Mouse (Mus musculus): ENCODE measurements around the gene 1810055G02Rik.

Gene 1810055G02Rik

GRCm38 (mm10) chr19:3708078-3709012, at the start of gene 1810055G02Rik:
Gene 1810055G02Rik, plus strand, starts transcription at chr19:3708293.
- DNase-seq: peak; percentile 99

DNA sequence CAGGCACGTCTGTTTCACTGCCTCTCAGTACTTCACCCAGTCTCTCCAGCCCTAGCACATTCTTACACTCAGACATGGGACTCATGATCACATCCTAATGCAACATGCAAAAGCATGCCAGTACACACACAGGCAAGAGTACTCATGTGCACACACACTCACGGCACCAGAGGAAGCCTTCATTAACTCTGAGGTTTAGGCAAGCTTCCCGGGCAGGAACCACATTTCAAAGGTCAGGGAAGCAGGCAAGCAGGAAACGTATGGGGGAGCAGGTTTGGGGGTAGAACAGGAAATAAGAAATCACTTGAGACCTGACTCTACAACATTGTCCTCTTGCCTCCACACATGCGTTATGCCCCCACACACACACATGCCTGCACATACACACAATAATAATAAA, 42.6 kb upstream of the 1810055G02Rik start:
- DNase-seq: no peak

DNA sequence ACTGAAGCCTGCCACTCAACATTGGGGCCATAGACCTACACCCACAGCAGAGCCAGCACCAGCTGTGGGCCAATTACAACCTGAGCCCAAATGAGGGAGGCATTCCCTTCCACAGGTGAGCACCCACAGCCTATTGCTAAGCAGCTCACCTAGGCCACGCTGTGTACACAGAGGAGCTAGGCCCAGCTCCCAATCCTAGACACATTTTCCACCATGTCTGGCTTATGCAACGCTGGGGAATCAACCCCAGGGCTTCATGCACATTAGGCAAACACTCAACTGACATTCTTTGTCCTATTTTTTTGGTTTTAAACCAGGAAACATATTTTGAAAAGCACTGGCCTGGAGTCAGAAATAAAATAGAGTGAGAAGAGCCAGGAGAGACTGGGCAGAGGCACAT, 41.5 kb upstream of the 1810055G02Rik start:
- DNase-seq: no peak

DNA sequence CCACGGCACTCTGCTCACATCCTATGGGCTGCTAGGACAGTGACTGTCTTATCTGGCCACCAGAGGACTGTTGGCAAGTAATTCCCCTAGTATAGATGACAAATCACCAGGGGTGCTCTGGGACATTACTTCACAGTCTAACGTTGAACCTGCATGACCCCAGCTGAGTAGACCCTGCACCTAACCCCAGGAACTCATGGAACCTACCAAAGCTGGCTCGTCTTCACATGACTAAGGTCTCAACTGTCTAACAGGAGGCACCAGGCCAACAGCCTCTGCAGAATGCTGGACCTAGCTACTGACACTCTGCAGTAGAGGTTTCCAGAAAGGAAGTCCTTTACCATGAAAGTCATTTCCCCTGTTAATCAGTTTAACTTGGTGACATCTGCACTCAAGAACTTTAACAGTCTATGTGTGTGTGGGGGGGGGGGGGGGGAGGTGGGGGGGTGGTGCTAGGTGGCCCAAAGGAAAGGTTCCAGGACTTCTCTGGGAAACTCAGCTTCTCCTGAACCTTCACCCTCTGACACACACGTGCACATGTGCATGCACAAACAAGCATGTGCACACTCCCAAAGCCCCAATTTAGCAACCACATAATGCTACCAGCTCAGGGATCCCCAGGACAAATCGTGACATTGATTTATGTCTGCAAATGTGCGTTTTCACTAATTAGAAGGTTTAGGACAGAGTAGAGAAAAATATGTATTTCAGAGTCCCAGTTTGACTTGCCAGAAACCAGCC, 40.8 kb upstream of the 1810055G02Rik start:
- DNase-seq: no peak

GRCm38 (mm10) chr19:3667979-3668378, 40.1 kb upstream of the 1810055G02Rik start:
- DNase-seq: no peak

DNA sequence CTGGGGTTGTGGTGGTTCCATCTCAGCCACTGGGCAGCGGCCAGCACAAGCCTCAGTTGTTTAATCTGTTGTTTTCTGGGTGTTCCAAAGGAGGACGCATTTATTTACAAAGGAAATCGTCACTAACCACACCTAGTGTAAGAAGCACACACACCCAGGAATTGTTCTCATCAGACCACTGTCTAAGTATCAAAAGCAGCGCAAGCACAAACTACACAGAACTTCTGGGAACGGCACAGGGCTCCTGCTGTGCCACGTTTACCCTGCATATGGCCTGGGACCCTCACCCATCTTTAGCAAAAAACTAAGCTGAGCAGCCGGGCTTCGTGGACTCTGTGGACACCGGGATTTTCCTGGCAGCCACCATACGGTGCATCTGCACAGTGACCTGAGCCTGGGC, 39.5 kb upstream of the 1810055G02Rik start:
- DNase-seq: peak in 1 of 2 experiments; percentile 21

DNA sequence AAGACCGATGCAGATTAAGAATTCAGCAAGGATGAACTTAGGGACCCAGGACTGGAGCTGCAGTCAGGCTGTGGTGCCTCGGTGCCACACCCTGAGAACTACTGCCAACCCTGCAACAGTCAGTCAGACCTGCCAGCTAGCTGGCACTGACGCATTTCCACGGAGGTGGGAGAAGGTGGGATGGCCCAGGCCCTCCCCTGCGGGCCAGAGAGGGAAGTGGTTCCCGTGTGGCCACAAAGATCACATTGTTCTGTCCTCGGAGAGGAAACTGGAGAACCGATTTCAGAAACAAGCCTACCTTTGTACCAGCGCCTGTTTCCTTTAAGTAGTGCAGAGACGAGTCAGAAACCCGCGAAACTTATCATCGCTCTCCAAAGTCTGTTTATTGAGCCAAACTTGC, 39.0 kb upstream of the 1810055G02Rik start:
- peak in 1 of 2 experiments; percentile 40 for DNase-seq

DNA sequence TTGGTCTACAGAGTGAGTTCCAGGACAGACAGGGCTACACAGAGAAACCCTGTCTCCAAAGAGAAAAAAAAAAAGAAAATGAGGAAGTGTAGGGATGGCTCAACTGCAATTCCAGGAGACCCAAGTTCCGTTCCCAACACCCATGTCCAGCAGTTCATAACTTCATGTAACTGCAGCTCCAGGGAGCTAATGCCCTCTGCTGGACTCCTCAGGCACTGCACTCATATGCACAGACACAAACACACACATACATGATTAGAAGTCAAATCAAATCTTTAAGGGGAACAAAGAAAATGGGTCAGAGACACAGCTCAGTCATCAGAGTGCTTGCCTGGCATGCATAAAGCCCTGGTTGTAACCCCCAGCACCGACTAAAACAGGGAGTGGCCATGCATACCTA, 34.9 kb upstream of the 1810055G02Rik start:
- DNase-seq: no peak

GRCm38 (mm10) chr19:3674122-3674855, 33.8 kb upstream of the 1810055G02Rik start:
- no peak for DNase-seq

DNA sequence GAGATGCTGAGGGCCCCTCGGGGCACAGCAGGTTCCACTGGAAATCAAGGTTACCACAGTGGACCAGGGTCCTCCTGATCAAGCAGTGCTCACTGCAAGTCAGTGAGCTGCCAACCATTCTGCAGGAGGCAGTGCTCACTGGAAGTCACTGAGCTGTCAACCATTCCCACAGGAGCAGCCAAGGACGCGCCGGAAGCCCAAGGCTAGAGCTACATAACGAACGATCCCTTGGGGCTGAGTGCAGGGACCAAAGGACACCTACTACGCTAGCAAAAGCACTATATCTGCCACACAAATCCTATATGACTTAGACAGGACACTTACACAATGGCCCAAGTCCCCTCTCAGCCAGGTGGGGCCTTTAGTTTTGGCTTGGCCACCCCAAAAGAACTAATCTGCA, 27.4 kb upstream of the 1810055G02Rik start:
- no peak for DNase-seq

GRCm38 (mm10) chr19:3681310-3681934, 26.7 kb upstream of the 1810055G02Rik start:
- peak; percentile 82 to 90 for DNase-seq

DNA sequence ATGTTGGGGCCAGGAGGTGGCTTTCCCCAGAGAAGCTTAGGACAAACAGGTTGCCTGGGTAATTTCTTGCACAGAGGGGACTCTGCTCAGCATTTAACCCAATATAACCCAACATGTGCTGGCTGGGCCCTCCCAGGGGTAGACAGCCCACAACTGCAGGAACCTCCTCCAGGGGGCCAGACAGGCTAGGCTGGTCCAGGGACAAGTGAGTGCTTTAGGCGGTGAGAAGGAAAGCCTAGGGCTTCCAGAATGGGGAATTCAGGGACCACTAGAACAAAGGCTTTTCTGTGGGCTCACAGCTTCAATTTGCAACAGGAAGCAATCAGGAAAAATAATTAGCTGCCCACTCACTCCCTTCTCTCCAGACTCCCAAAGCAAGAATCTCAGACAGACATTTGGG, 23.7 kb upstream of the 1810055G02Rik start:
- no peak for DNase-seq

DNA sequence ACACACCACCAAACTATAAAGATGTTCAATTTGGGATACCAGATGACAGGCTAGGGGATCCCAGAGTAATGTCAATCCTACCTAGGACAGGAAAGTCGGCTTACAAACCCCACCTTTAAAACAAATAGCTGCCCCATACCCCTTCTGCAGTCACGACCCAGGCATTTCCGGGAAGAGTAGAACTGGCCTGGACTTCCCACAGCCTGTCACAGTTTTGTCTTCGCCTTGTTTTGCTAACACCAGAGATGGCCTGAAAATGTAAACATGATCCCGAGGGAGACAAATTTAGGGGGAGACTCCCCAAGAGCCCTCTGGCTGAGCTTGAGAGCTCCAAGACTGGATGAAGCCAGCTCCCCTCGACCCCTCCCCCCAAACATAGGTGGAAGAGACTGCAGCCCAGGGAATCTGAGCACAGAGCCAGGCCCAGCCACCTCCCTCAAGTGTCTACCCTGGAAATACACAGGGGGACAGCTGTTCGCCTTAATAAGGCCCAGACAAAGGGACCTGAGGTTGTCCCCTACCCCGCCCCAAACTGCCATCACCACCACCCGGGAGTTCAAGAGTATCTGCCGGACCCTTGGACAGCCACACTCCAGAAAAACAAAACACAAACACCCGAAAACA, 23.0 kb upstream of the 1810055G02Rik start:
- no peak for DNase-seq

- DNase-seq: peak in 1 of 2 experiments; percentile 23
Observed at GRCm38 (mm10) chr19:3685611-3686214, 22.4 kb upstream of the 1810055G02Rik start.

DNA sequence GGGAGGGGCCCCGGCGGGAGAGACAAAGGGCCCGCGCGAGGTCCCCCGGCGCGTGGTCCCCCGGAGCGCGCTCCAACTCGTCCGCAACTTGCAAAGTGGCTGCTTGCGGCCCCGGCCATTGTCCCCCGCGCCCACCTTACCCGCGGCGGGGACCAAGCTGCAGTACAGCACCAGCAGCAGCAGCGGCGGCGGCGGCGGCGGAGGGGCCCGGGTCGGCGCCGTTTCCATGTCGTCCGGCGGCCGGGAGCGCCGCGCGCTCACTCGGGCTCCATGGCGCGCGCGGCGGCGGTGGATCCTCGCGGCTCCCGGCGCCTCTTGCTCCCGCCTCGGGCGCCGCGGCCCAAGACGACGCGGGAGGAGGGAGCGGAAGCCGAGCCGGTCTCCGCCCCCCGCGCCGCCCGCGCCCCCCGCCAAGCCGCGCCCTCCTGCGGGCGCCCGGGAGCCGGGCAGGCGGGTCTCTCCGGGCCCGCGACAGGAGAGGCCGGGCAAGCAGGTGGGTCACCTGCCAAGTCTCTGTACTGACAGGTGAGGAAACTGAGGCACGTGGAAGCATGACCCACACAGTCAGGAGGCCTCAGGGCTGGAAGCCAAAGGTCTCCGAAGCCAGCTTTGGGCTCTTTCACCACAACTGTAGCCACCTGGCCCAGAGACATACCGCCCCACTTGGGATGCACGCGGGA, 21.7 kb upstream of the 1810055G02Rik start, which contains the start of gene Lrp5:
Lrp5 (minus strand) TSS at position 350 of the 680 bp plus-strand sequence.
- DNase-seq: peak; percentile 49 to 61

DNA sequence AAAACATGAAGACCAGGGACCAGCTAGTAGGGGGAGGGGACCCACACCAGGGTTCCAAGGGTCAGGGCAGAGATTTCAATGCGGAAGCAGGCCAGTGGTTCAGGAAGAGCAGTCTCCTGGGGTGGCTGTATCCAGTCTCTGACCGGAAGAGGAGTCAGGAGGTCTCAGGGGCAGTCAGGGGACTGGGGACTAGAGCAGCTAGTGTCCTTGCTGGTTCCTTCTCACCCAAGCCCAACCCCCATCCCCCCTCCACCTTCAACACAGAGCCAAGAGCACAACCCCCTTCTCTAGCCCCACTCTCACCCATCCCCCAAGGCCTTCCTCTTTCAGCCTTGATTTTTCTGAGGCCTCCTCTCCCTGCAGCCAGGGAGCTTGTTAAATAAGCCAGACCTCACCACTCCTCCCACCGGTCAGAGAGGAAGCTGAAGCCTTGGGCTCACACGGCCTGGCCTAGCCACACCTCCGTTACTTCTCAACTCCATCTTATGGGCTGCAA, 20.4 kb upstream of the 1810055G02Rik start:
- DNase-seq: peak in 1 of 2 experiments; percentile 32

DNA sequence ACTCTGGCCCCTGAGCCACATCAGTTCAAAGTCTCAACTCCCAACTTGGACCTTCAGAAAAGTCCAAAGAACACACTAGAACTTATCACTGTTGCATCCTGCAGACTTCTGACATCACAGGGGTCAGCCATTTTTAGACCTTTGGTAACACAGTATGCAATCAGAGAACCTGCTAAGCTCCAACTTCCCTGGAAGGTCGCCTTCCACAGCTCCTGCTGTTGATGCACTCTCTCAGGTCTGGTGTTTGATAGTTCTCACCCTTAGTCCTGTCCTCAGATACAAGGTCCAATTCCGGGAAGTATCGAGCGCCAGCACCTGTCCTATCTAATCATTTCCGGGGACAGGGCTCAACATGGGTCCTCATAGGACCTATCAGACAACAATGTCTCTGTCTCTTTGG, 16.8 kb upstream of the 1810055G02Rik start:
- DNase-seq: no peak

GRCm38 (mm10) chr19:3692414-3693145, 15.5 kb upstream of the 1810055G02Rik start:
- DNase-seq: no peak

DNA sequence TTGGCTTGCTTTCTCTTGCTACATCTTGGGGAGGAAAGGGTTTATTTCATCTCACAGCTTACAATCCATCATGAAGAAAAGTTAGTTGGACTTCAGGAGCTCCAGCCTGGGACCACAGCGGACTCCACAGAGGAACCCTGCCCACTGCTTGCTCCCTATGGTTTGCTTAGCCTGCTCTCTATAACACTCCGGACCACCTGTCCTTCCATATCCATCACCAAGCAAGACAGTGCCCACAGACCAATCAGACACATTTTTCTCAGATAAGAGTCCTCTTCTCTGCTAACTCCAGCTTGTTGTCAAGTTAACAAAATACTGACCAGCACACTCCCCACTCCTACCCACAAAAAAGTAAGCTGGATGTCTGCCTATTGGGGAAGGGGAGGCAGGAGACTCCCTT, 13.6 kb upstream of the 1810055G02Rik start:
- DNase-seq: no peak

DNA sequence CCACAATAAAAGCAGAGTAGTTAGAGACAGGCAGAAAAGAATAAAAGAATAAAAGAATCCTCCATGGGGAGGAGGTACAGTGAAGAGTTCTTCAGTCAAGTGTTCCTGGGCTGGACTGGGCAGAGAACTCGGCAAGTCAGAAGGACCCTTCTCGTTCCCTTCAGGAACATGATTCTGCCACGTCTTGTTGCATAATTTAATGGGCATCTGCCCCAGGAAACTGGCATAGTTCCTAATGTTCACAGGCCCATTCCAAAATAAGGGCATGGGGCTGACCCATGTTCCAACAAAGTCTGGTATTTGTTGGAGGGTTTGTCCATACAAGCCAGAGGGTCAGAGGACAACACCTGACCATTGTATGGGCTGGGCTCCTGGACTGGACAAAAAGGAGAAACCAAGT, 13.1 kb upstream of the 1810055G02Rik start:
- DNase-seq: no peak

Measured in cerebellum, postnatal 10 days (tissue).